Mouse (Mus musculus) liver, postnatal 0 days (tissue): ENCODE data around the gene Usp51. TPM values are rescaled to one million over a fixed set of nuclear protein-coding genes. Genes with fewer than 3 reads are reported as not detected.

ENCODE experiments used
- polyA plus RNA-seq: library from polyadenylated mRNA; unstranded; fragments of >200 nt; fragmentation: Nextera tagmentation; extraction: Ambion mirVana; gene quantifications from 2 replicates; pipeline ENCODE4 v1.2.1, GENCODE M21; 2015

Usp51 gene
- polyA plus RNA-seq, 1 experiment from 2014 or later: 0.22 TPM

Other genes with a start within 250 kb of the Usp51 start
- 1.6 and 1.7 TPM in 2 replicates for gene Shroom2, start 237.0 kb upstream of the Usp51 start, polyA plus RNA-seq
- 0.08 and 0.11 TPM in 2 replicates for gene Gpr143, start 224.5 kb upstream of the Usp51 start, polyA plus RNA-seq
- 8.3 and 10.4 TPM in 2 replicates for gene Mageh1, start 31.1 kb downstream of the Usp51 start, polyA plus RNA-seq
- gene Foxr2, start 112.3 kb downstream of the Usp51 start, polyA plus RNA-seq: not detected in 2 replicates
- gene Rragb, start 133.5 kb downstream of the Usp51 start, polyA plus RNA-seq: 0.31 and 0.39 TPM in 2 replicates
- gene Klf8, start 231.0 kb downstream of the Usp51 start, polyA plus RNA-seq: 0.02 and 0.07 TPM in 2 replicates